Mouse (Mus musculus): ENCODE data around the gene Hsd11b1.

Gene Hsd11b1

DNA sequence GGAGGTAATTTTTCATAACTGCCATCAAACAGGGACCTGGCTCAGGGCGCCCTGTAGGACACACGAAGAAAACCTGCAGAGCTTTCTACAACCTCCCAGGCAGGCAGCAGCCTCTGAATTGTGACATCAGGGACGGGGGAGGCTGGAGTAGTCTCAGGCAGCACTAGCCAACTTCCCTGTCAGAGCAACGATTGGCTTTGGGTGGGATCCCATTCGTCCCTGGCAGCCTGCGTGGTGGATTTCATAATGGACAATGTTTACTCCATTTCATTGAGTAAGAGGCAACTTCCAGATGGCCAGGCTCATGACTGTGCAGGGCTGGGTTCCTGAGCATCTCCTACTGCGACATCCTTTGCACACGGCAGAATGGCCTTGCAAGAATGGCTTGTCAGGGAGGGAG, 21.6 kb downstream of the Hsd11b1 start:
- peak; percentile 96 for DNase-seq

DNA sequence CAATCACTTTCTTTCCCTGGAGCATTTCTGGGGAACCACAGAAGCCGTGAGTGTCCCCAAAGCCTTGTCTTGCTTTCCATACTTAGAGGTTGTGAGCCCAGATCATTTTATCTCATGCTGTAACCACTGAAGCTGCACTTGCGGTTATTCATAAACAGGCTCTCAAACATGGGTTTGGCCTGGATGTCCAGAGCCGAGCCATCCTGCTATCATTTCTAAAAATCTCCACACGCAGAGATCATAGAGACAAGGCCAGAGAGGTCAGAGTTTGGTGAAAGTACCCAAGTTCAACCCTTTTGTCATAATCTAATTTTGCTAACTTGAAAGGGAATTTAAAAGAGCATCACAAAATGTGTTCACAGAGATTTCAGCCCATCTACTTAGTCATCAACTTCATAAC, 22.4 kb downstream of the Hsd11b1 start:
- no peak for DNase-seq

DNA sequence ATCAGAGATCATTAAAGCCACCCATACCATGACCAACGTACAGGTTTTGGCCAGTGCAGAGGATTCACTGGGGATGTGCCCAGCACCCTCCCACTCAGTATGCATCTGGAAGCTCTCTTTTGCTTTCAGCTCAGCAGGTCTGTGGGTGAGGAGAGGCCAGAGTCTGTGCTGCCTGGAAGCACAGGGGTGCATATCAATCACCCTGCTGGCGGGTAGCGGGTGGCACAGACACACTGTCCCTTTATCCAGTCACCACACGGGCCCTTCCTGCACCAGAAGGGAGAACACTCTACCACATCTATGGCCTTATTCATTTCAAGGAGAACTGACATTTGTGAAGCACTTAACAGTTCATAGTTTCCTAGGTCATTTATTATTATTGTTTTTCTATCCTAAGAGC, 25.4 kb downstream of the Hsd11b1 start:
- DNase-seq, result no peak

DNA sequence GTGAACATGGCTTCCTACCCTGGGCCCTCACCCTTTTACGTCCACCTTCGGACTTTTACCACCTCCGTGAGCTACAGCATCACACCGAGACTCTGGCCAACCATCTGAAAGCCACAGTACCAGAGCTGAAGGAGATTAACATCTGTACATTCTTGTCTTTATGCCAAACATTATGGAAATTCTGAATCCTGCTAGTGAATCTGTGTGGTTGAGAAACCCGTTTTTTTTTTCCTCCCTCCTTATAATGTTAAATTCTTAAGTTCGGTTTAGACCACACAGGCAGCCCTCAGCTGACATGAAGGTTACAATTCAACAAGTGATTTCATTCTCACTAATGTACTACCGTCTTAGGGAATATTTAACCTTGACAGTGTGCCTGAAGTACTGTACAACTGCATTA, 28.9 kb downstream of the Hsd11b1 start:
- no peak for DNase-seq

DNA sequence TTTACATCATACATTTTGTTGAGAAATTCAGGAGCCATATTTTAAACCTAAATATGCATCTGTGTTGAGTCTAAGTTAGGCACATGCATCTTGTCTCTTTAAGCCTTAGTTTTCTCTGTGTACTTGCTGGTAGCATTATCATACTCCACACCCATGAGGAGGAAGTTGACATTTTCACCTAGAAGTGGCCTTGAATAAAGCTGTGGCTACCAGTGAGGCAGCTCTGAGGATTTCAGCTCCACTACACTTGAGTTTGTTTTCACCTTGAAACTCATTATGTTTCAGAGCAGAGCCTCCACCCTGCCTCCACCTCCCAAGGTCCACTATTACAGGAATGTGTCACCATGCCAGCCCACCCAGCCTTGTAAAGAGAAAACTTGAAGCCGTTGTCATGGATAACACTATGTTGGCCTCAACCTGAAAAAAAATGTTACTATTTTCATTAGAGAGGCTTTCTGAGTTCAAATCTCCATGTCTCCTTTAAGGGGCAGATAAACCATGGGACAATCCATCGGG, 29.7 kb downstream of the Hsd11b1 start:
- no peak for DNase-seq

DNA sequence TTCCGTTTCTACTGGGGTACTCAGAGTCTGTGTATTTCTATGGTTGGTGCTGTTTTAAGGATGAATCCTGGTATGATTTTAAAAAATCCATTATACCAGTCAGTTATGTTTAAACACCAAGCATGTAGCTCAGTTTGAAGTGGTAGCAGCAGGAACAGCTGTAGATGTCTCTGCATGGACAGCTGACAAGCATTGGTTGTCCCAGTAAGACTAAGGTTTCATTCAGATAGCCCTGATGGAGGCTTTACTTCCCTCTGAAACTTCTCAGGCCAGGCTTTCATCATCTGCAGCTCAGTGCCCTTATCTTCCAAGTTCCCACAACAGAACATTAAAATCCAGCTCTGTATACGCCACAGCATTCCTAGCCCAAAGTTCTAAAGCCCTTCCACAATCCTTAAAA, 31.1 kb downstream of the Hsd11b1 start:
- no peak for DNase-seq

DNA sequence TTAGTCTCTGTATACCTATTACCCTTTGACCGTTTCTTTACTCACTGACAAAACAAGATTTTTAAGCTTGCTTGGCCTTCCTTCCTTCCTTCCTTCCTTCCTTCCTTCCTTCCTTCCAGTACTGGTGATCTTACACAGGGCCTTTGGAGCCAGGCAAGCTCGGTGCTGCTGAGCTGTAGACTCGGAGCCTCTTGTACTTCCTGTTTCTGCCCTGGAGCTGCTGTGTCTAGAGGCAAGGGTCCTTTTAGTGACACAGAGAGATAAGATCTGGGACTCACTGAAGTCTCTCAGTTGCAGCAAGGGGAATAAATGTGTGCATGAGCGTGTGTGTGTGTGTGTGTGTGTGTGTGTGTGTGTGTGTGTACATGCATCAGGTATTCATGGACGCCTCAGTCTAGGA, 32.9 kb downstream of the Hsd11b1 start:
- DNase-seq, result no peak

DNA sequence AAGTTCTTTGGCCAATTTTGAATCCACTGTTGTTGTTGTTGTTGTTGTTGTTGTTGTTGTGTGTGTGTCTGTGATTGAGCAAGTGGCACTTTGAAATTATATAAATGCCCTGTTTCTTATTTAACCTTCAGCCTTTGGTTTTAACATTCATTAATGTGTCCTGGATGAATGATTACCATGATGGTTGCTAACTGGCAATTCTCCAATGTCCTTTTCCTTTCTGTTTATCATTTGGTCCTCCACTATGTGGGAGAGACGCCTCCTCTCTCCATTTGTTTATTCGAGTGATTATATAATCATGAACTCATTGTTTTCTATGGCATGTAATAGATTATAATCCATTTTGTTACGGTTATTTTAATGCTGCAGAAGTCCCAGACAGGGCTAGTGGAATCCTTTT, 33.3 kb downstream of the Hsd11b1 start:
- no peak for DNase-seq

DNA sequence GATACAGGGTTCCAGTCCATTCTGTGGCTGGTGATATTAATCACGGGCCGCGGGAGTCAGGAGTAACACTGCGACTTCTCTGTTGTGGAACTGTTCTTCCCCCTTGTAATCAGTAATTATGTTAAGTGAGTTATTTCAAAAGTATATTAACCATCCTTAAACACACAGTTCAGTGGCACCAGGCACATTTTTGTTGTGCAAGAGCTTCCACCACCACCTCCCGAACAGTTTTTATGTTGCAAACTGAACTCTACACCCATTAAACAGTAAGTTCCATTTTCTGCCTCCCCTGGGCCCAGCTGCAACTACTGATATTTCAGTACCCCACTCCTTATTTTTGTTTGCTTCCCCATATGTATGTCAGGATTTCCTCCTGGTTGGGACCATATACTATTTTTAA, 34.3 kb downstream of the Hsd11b1 start:
- no peak for DNase-seq

DNA sequence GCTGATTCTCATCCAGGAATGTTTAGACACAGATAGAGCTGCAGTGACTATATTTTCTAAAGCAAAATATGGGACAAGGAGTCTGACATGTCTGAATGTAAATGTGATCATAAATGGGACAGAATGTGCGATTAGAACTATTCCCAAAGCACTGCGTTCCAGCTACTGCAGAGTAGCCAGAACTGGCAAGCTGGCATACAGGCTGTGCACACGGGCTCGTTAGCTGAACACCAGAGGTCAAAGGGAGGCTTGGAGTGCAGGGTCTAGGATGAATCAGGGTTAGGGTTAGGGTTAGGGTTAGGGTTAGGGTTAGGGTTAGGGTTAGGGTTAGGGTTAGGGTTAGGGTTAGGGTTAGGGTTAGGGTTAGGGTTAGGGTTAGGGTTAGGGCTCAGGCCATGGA, 36.3 kb downstream of the Hsd11b1 start:
- no peak for DNase-seq

DNA sequence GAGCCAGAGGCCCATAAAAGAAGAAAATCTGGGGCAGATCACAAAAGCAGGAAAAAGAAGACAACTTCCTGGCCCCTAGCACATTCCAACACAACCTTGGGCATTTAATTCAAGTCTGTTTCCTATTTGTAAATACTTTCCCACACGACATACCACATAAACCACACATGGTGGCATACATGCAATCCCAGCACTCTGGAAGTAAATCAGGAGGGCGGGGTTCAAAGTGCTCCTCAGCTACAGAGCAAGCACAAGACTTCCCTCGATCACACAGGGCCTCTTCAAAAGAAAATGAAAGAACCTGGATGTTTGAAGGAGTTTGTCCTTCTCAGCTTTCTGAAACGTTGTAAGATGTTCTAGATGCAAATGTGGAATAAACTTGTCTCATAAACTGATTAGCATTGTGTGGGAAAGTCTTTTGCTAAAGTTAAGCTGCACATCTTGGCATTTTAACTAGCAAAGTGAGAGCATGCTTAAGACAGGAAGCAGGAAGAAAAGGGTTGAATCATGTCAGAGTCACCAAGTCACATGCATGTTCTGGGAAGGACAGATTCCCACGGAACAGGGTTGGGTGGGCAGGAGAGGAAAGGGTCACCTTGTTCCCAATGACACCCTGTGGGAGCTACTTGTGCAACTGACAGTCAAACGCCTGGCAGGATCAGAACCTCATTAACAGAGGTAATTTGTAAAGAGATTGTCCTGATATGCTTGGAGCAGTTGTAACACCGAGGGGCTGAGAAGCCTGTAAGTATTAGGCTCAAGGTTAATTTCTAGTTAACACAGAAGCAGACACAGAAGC, 37.0 kb downstream of the Hsd11b1 start:
- no peak for DNase-seq

DNA sequence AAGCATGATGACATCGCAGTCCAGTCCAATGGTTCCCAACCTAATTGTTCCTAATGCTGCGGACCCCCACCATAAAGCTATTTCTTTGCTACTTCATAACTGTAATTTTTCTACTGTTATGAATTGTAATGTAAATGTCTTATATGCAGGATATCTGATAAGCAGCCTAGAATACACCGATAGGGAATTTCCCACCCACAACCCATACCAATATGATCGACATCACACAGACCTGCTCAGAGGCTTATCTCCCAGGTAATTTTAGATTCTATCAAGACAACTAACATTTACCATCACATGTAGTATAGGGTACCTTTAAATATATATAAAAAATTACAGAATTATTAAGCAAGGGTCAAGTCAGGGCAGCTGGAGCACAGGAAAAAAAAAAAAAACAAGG, 37.8 kb downstream of the Hsd11b1 start:
- no peak for DNase-seq

DNA sequence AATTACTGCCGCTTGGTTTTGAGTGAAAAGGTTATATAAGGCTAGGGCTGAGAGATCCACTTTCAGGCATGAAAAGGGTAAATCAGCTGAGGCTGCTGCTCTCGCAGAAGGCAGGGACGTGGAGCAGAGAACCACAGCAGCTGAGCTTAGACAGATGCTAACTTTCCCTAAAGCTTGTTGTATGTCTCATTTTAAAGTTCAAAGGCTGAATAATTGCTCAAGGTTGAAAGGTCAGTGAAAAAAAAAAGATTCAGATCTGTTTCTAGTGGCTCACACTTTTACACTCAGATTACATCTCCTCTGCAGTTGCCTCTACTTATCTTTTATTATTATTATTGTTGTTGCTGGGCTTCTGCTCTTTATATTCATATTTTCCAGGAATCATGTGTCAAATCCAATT, 38.3 kb downstream of the Hsd11b1 start:
- no peak for DNase-seq

DNA sequence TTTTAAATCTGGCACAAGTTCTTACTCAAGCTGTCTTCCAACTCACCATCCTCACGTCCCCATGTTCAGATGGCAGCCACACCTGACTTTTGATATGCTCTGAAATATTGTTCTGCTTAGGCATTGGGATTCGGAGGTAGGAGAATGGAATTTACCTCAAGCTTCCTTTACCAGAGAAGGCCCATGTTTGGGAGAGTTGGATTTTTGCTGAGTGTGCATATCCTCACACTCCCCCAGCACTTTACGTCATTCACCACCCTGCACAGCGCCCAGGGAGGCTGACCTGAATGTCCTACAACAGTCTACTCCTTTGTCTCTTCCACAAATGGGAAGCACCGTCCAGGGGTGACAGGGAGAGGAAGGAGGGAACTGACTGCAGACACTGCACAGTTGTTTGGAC, 43.5 kb downstream of the Hsd11b1 start:
- no peak for DNase-seq

DNA sequence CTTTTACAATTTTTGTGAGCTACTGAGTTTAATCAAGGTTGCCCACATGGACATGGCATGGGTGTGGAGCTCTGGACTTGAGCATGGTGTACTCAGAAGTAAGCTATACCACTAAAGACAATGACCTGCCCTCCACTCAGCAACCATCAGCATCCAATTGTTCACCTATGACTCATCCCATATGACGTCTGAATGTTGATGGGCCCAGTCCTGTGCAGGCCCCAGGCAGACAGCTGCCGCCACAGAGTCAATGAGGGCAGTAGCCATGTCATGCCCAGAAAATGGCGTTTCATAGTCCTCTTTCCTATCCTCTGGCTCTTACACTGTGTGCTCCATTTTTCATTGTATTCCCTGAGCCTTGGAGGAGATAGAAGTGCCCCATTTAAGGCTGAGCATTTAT, 47.9 kb downstream of the Hsd11b1 start:
- no peak for DNase-seq

DNA sequence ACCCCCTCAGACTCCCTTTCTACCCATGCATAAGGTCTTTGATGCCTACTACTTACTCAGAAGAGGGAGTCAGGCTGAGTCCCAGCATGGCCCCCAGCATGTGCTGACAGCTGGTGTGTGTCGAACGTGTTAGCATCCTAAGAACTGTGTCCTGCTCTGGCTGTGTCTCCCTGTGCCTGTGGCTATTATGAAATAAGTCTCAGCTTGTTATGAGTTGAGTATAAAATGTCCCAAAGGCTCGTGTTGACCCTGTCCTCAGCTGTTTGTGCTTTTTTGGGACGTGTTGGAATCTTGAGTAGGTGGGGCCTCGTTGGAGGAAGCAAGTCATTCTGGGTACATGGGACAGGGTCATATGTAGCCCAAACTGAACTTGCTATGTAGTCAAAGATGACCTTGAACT, 49.8 kb downstream of the Hsd11b1 start:
- DNase-seq, result no peak

DNA sequence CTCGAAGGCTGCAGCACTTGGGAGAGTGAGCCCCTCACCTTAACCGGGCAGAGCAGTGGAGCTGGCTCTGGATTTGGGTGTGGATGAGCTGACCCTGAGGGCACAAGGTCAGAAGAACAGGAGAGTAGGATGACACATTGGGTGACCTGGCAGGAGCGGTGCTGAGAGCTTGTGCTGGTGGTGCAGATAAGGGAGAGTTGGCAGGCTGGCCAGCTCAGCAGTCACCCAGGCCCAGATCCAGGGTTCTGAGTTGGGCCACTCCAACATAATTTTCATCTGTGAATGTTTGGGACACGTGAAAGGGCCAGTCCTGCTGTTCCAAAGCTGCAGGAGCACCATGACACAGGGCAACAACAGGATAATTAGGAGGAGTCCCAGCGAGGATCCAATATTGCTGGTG, 52.5 kb downstream of the Hsd11b1 start:
- no peak for DNase-seq

DNA sequence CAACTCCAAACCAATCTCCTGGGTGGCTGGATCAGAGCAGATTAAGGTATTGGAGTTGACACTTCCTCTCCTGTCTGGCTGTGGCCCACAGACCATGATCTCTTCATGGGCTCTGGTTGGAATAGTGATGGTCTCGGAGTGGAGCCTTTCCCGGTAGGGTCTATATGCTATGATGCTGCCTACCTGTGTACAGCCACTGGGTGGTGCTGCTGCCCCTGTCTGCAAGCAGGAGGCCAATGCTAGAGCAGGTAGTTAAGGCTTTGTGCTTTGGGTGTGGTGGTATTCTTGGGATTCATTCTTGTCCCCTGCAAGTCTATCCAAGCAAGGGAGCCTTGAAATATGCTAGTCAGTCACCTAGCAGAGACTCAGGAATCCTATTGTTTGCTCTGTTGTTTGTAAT, 55.7 kb downstream of the Hsd11b1 start:
- peak; percentile 18 for DNase-seq

DNA sequence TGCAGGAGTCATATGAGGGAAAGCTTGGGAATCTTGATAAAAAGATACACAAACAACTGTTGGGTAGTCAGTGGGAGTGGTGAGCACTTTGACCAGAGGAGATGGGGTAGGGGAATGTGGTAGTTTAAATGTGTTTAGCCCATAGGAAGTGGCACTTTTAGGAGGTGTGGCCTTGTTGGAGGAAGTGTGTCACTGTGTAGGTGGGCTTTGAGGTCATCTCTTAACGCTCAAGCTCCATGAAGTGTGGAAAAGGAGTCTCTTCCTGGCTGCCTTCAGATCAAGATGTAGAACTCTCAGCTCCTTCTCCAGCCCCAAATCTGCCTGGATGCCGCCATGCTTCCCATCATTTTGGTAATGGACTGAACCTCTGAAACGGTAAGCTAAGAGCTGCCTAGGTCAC, 56.4 kb downstream of the Hsd11b1 start, which contains the start of gene Lamb3:
Gene Lamb3, plus strand, starts transcription at position 197 of the 400 bp plus-strand sequence.
- no peak for DNase-seq

DNA sequence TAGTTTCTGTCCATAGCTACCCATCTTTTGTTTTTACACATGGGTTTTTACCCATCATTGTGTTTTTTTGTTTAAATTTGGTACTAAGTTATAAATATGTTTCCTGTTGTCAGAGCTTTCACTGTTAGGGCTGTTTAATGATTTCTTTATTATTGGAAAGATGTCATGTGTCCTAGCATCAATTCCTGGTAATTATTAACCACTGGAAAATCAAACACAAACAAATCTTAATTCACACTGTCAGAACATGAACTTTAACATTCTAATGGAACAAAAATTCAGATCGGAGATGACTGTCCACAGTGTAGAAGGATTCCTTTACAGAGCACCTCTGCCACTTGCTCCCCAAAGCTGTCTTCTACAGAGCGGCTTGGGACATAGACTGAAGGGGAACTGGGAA, 58.4 kb downstream of the Hsd11b1 start:
- no peak for DNase-seq

DNA sequence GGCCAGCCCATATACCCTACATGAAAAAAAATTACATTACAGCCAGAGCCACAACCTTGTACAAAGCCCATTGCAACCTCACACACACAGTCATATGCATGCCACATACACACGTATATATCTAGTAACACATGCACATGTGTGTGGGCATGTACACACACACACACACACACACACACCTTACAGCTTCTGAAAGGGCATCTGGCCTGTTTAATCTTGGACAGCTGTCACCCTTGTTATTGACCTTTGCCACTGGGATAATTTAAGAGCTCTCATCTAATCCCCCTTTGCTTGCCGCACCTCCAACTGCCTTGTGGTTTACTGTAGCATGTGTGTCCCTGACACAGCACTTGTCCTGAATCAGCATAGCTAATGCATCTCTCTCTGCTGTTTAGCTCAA, 60.1 kb downstream of the Hsd11b1 start:
- DNase-seq, result no peak

DNA sequence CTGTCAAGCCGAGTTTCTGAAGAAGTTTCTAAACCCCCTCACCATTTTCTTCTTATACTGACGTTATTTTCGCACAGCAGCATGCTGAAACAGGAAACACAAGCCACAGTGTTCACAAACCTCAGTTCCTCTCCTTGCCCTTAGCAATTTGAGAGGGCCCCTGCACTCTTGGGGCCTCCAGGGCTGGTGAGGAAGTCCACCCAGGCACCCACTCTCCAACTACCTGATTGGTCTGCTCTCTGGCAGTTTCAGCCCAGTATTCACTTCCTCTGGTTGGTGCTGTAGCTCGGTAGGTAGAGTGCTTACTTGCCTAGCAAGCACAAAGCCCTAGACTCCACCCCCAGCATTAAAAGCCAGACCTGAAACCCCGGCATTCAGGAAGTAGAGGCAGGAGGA, 62.5 kb downstream of the Hsd11b1 start, which contains the start of gene Traf3ip3:
Gene Traf3ip3, minus strand, starts transcription at position 321 of the 396 bp plus-strand sequence.
- DNase-seq, result no peak

DNA sequence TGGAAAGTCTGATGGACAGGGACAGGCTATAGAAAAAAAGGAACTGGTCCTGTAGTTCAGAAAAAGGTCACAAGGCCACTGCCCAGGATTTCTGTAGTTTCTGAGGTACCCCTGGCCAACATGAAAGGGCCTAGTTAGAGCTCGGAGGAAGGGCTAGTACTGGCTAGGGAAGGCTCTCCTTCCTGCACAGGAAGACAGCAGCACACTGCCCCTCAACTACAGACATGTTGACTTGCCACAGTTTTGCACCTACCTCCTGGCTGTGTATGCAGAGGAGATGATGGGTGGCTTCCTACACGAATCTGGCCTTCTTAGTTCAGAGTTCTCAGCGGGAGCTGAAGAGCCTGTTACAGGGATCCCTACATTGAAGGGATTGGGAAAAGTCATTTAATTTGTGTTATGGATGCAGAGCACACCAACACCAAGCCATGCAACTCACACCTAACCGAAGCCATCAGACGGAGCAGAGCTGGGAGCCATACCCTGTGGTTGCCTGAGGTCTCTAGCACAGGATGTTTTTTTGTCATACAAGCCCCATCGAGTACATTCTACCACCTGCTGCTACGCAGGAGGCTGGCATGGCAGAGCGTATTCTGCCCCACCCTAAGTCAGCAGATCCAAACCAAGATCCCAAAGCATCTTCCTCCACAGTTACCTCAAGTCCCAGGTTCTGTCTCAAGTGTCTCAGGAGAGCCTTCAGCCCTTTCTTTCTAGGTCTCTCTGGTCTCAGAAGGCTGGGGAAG, 63.1 kb downstream of the Hsd11b1 start:
- no peak for DNase-seq

DNA sequence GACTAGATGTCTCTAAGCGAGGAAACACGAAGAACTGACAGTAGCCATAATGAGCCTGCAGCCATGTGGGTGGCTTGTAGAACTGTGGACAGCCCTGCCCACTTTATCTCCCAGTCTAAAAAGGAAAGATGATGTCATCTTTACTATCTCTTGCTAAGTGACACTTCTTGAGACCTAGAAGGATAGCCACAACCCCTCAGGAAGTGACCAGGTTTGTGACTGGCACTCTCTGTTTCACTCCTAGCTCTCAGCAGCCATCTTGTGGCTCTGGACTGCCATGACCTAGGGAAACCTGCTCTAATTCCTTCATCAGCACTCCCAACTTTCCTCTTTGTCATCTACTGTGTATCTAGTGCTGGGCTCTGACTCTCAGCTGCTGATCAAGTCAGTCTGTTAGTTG, 65.6 kb downstream of the Hsd11b1 start:
- DNase-seq, result no peak
